Mouse (Mus musculus) olfactory bulb, adult 2 months (tissue): ENCODE measurements around the gene Wdr17.

Experiments used
- CTCF ChIP-seq: fragments of 200-500 bp; IDR thresholded peaks from 2 replicates; pipeline ENCODE4 v1.5.1; 2012; ENCODE audit warnings: low read depth, mild to moderate bottlenecking, low read length, moderate library complexity; ENCODE audit not compliant: insufficient read depth
- POLR2A ChIP-seq: fragments of 200-500 bp; IDR thresholded peaks from 2 replicates; pipeline ENCODE4 v1.6.1; 2012; ENCODE audit warnings: mild to moderate bottlenecking, low read depth, low read length, moderate library complexity; ENCODE audit not compliant: insufficient read depth

GRCm38 (mm10) chr8:54894180-54894579, 7.2 kb upstream of the Wdr17 start:
- TF ChIP-seq CTCF (no peak), POLR2A (no peak)
